ENCODE assay signal across 24 mouse cellular contexts in the genomic region with DNA sequence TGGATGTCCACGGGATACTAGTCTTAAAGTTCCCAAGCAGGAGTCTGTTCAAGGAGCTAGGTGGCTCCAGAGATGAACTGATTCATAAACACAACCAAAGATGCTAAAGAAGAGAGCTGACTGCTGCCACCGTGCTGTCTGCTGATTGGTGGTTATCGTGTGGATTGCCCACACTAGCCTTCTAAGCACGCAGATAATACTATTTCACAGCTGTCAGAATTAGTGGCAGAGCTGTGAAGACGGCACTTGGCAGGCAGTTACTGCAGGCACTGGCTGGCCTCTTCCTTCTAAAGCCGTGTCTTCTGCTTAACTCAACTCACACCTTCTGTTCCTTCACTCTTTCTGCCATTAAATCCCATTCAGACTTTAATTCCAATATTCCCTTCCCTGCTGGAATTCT. TPM values are rescaled to one million over a fixed set of nuclear protein-coding genes. Genes with fewer than 3 reads are reported as not detected.
DNase-seq lines count a peak whose midpoint lies in the region; ATAC-seq lines count a peak whose summit lies in the region.
"Had no signal": no experiment of that assay in that cellular context is flagged by ENCODE, and none has a peak within 500 bp of the region (broad histone marks: within the 10 kb centered on the region; RNA-seq: fewer than 3 reads in every experiment).

No protein-coding gene starts in this region.

- H3K9me3 ChIP-seq in midbrain, embryonic 14.5 days (ENCODE audit: control insufficient read depth, low read length), result no peaks in the 10 kb centered on the region
- no peaks in the 10 kb centered on the region for H3K9me3 ChIP-seq in midbrain, embryonic 10.5 days (replicated peaks)
- H3K9me3 ChIP-seq in liver, embryonic 13.5 days (replicated peaks), result no peaks in the 10 kb centered on the region
- H3K9me3 ChIP-seq in neural tube, embryonic 15.5 days (replicated peaks), result no peaks in the 10 kb centered on the region
- H3K9me3 ChIP-seq: G1E; heart, embryonic 15.5 days; hindbrain, embryonic 13.5 days; midbrain, embryonic 13.5 days; neural tube, embryonic 13.5 days had no signal

- no peak overlapping the region for H3K4me3 ChIP-seq in midbrain, embryonic 14.5 days (replicated peaks; ENCODE audit: low read depth, low read length)
- H3K4me3 ChIP-seq in midbrain, embryonic 10.5 days, result no peak overlapping the region
- H3K4me3 ChIP-seq in liver, embryonic 13.5 days (replicated peaks), result no peak overlapping the region
- H3K4me3 ChIP-seq in neural tube, embryonic 15.5 days (replicated peaks), result no peak overlapping the region
- H3K4me3 ChIP-seq: heart, embryonic 15.5 days; hindbrain, embryonic 13.5 days; midbrain, embryonic 13.5 days; myocyte; neural tube, embryonic 13.5 days had no signal

- H3K4me2 ChIP-seq in midbrain, embryonic 14.5 days (ENCODE audit: low read length), result no peak overlapping the region
- H3K4me2 ChIP-seq in liver, embryonic 13.5 days, result no peak overlapping the region
- H3K4me2 ChIP-seq in neural tube, embryonic 15.5 days, result no peak overlapping the region
- H3K4me2 ChIP-seq: heart, embryonic 15.5 days; hindbrain, embryonic 13.5 days; midbrain, embryonic 13.5 days; neural tube, embryonic 13.5 days had no signal

- H3K36me3 ChIP-seq in midbrain, embryonic 14.5 days (ENCODE audit: control insufficient read depth, insufficient read depth, low read length), result peaks cover 75% of the 10 kb centered on the region
- H3K36me3 ChIP-seq in midbrain, embryonic 10.5 days, result peaks cover 83% of the 10 kb centered on the region
- H3K36me3 ChIP-seq in liver, embryonic 13.5 days, result peaks cover 80% of the 10 kb centered on the region
- H3K36me3 ChIP-seq in neural tube, embryonic 15.5 days, result peaks cover 63% of the 10 kb centered on the region

- H3K4me1 ChIP-seq in midbrain, embryonic 14.5 days (ENCODE audit: control insufficient read depth, insufficient read depth, low read length), result peaks cover 33% of the 10 kb centered on the region
- H3K4me1 ChIP-seq in midbrain, embryonic 10.5 days, result peaks cover 40% of the 10 kb centered on the region
- H3K4me1 ChIP-seq in liver, embryonic 13.5 days (replicated peaks), result peaks cover 54% of the 10 kb centered on the region
- peaks cover 46% of the 10 kb centered on the region for H3K4me1 ChIP-seq in neural tube, embryonic 15.5 days

- no peak overlapping the region for H3K27ac ChIP-seq in midbrain, embryonic 14.5 days (replicated peaks; ENCODE audit: low read depth, low read length)
- H3K27ac ChIP-seq in midbrain, embryonic 10.5 days (replicated peaks), result no peak overlapping the region
- H3K27ac ChIP-seq in liver, embryonic 13.5 days, result peak overlapping the region; percentile 56
- no peak overlapping the region for H3K27ac ChIP-seq in neural tube, embryonic 15.5 days (replicated peaks)
- H3K27ac ChIP-seq: heart, embryonic 15.5 days; hindbrain, embryonic 13.5 days; midbrain, embryonic 13.5 days; neural tube, embryonic 13.5 days had no signal

- H3K27me3 ChIP-seq in midbrain, embryonic 14.5 days (ENCODE audit: control insufficient read depth, insufficient read depth, low read length), result no peaks in the 10 kb centered on the region
- H3K27me3 ChIP-seq in midbrain, embryonic 10.5 days (ENCODE audit: low read depth, poor library complexity, severe bottlenecking), result no peaks in the 10 kb centered on the region
- no peaks in the 10 kb centered on the region for H3K27me3 ChIP-seq in liver, embryonic 13.5 days
- no peaks in the 10 kb centered on the region for H3K27me3 ChIP-seq in neural tube, embryonic 15.5 days (replicated peaks)
- H3K27me3 ChIP-seq: CH12.LX; heart, embryonic 15.5 days; hindbrain, embryonic 13.5 days; midbrain, embryonic 13.5 days; neural tube, embryonic 13.5 days; Patski had no signal

- 41% methylated on average over 6 of the region's 6 CpGs for WGBS in midbrain, embryonic 14.5 days
- 83% methylated on average over 6 of the region's 6 CpGs for WGBS in midbrain, embryonic 10.5 days
- 82% methylated on average over 6 of the region's 6 CpGs for WGBS in liver, embryonic 13.5 days (ENCODE audit: insufficient replicate concordance)
- WGBS in neural tube, embryonic 15.5 days, result 81% methylated on average over 6 of the region's 6 CpGs

- no peak for DNase-seq in frontal cortex, adult 2 months (ENCODE audit: extremely low spot score in 1 of 2, low spot score in 1 of 2)
- peak; percentile 59 for DNase-seq in midbrain, embryonic 14.5 days
- DNase-seq in midbrain, embryonic 10.5 days (ENCODE audit: low spot score), result no peak
- no peak for DNase-seq in liver, embryonic 13.5 days
- no peak for DNase-seq in adrenal gland, adult 18-20 months (ENCODE audit: low spot score in 2 of 2)
- DNase-seq: adrenal gland, postnatal 10 days; B cell, adult 2 months; cerebellum, adult 8-10 months; gastrocnemius, postnatal 36 days; heart, postnatal 36 days; kidney, adult 2 months; kidney, postnatal 10 days; lung, adult 18-20 months; lung, postnatal 10 days had no signal

- H3K9ac ChIP-seq in midbrain, embryonic 14.5 days (replicated peaks; ENCODE audit: low read length), result no peak overlapping the region
- no peak overlapping the region for H3K9ac ChIP-seq in liver, embryonic 13.5 days
- H3K9ac ChIP-seq in neural tube, embryonic 15.5 days (replicated peaks), result no peak overlapping the region
- H3K9ac ChIP-seq: heart, embryonic 15.5 days; hindbrain, embryonic 13.5 days; midbrain, embryonic 13.5 days; neural tube, embryonic 13.5 days had no signal

- peak; percentile 38 for ATAC-seq in frontal cortex, adult (ENCODE audit: low TSS enrichment)
- ATAC-seq in midbrain, embryonic 14.5 days (ENCODE audit: low FRiP score, low TSS enrichment), result no peak
- ATAC-seq in liver, embryonic 13.5 days (ENCODE audit: low read depth), result no peak
- no peak for ATAC-seq in neural tube, embryonic 15.5 days (ENCODE audit: low FRiP score)
- ATAC-seq: midbrain, embryonic 13.5 days; Patski had no signal

RNA-seq across cellular contexts. Expression of a gene that starts 5.6 kb away (rescaled TPM):
- polyA plus RNA-seq in frontal cortex, adult 2 months (2012; rRNA removed), result 49.0 and 61.6 TPM in 2 replicates
- polyA plus RNA-seq in midbrain, embryonic 14.5 days (2014; fragmentation: Nextera tagmentation; extraction: Ambion mirVana), result 52.1 and 55.9 TPM in 2 replicates
- 60.7 and 61.1 TPM in 2 replicates for polyA plus RNA-seq in midbrain, embryonic 10.5 days (2016; fragmentation: Nextera tagmentation; extraction: Ambion mirVana)
- polyA plus RNA-seq in liver, embryonic 13.5 days (2015; fragmentation: Nextera tagmentation; extraction: Ambion mirVana), result 36.1 and 43.5 TPM in 2 replicates
- total RNA-seq in adrenal gland, adult 18-20 months (2021), result 10 to 100 TPM; 15.7 to 17.5 TPM
- polyA plus RNA-seq in neural tube, embryonic 15.5 days (2015; fragmentation: Nextera tagmentation; extraction: Ambion mirVana), result 35.9 and 38.5 TPM in 2 replicates
